Mouse (Mus musculus) erythroblast, embryonic 14.5 days (primary cell): ENCODE measurements at regions not wholly inside any gene's neighbourhood (a gene's known extent, or its start where the extent isn't known, plus 50 kb on each side); places are given as distances from the start of the nearest gene placed in this dataset.

ENCODE experiments used
- GATA1 ChIP-seq: IDR thresholded peaks from 2 replicates; pipeline ENCODE4 v1.6.1; 2012; ENCODE audit warnings: low read length, inconsistent platforms, mixed read lengths
- TAL1 ChIP-seq: IDR thresholded peaks from 3 replicates; pipeline ENCODE4 v1.6.1; 2012; ENCODE audit warnings: low read length, inconsistent platforms, mixed read lengths

- TF ChIP-seq GATA1, result no peak
- no peak for TF ChIP-seq TAL1
These were observed 569.2 kb downstream of the Ipo11 start for GRCm38 (mm10) chr13:106367589-106367988.
